Mouse (Mus musculus) T-helper 2 cell (primary cell): Measurements from ENCODE around the gene Tmem215.

Experiments
- in situ Hi-C: fragments of 300-600 bp; cut with MboI, MseI; formaldehyde crosslinking; loops from one replicate; pipeline ENCODE4 v1.15.1; 2025; ENCODE audit warnings: high pct_unique_total_duplicates

Gene Tmem215

DNA sequence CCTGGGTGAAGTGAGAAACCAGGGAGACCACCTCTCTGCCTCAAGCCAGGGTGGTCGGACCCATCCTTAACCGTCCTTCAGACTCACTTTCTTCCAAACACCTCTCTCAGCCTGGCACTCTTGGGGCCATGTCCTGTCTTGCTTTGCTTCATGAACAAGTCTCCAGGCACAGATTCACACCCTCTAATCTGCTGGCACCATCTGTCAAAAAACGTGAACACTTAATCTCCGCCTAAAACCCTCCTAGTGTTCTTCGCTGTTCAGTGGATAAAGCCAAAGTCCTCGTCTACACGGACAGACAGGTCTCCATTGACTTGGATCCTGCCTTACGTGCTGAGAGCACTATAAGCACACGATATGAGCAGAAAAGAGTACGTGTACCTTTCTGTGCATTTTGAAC lies at the start of gene Tmem215:
TSS of gene Tmem215 (plus strand) at position 301 of the 400 bp plus-strand sequence.
- in situ Hi-C loops, result no loop called here

DNA sequence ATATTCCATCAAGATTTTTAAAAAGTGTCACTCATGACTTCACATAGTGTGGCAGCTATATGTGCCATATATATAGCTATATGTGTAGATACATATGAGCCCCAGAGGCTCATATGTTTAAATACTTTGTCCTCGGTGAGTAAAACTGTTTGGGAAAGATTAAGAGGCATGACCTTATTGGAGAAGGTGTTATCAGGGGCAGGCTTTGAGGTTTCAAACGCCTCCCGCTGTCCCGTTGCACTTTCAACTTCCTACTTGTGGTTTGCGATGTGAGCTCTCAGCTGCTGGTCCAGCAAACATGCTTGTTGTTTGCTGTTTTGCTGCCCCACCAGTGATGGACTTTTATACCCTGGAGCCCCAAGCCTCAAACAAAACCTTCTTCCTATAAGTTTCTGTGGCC lies 40.1 kb upstream of the Tmem215 start:
- in situ Hi-C loops, result no loop called here

DNA sequence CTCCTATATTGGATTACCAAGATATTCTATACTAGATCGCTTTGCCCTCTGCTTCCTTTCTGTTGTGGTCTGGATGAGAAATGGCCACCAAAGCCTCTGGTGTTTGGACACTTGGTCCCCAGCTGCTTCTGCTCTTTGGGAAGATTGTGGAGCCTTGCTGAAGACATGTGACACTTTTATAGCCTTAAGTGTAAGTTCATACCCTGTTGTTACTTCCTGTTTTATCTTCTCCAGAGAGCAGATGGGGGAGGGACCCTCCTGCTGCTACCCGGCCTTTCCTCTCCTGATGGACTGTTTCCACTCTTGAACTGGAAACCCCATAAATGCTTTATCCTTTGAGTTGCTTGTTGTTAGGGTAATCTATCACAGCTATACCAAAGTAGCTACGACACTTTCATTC lies 38.6 kb upstream of the Tmem215 start:
- in situ Hi-C loops, result no loop called here

DNA sequence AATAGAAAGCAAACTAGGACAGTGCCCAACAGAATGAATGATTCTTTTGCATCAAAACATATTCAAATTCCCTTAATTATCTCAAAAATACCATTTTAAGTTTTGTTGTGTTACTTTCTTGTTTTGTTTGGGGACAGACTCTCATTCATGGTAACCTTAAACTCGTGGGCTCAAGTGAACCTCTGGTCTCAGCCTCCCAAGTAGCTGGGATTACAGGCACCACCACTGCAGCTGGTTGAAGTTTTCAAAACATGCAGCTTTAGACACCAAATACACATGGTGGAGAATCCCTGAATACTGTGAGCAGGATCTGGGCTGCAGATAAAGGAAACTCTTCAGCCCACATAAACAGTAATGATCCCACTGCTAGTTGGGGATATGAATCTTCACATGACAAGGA lies 37.6 kb upstream of the Tmem215 start:
- in situ Hi-C loops, result no loop called here

DNA sequence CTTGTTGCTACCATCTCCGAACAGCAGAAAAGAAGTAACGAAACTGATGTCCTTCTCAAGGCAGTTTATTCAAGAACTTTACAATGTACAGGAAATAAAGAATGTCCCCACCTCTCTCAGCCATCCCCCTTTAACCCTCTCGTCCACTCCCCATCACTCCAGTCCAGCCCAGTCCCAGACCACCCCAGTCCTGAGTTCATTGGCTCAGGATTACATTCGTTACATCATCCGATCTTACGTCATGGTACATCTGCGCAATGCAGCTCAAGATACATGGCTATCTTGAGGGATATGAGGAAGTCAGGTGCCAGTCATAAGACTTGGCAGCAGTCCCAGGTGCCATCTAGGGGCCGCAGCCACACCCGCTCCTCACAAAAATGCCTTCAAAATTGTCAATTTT lies 28.4 kb upstream of the Tmem215 start:
- in situ Hi-C loops, result no loop called here

DNA sequence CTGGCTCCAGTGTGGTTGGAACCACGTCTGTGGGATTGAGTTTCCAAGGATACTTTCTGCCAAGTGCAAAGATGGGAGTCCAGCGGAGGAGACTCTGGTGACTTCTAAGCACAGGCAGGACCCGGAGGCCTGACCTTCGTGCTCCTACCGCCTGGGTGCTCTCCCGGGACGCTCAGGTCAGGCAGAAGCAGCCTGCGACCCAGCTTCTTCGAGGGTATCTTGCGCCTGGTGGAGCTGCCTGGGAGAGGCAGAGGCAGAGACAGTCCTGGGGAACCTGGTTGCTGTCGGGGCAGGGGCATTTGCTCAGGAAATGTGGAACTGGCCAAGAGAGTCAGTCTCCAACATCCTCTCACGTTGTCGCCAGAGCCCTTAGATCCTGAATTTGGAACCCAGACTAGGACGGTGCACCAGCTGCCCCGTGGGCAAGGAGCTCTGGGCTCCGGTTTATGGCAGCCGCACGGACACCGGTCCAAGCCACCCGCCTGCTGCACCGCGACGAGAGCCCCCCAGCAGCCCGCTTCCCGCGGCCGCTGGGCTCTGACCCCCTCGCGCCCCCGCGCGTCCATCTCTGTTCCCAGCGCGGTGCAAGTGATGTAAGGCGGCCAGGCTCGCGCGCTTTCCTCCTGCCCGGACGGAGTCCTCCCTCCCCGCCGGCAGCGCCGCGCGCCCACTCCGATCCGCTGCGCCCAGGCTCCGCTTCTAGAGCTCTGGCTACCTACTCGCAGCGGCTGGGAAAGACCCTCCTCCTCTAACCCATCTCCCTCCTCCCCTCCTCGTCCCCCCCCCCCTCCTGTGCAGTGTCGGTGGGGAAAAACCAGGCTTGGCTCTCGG lies 935 bp downstream of the Tmem215 start:
- in situ Hi-C loops, result no loop called here

DNA sequence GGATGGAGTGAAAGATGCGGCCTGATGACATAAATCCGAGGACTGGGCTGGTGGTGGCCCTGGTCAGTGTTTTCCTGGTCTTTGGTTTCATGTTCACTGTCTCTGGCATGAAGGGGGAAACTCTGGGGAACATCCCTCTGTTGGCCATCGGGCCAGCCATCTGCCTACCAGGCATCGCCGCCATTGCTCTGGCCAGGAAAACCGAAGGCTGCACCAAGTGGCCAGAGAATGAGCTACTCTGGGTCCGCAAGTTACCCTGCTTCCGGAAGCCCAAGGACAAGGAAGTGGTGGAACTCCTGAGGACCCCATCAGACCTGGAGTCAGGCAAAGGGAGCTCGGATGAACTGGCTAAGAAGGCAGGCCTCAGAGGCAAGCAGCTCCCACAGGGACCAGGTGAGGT lies 1.9 kb downstream of the Tmem215 start:
- in situ Hi-C loops, result no loop called here

DNA sequence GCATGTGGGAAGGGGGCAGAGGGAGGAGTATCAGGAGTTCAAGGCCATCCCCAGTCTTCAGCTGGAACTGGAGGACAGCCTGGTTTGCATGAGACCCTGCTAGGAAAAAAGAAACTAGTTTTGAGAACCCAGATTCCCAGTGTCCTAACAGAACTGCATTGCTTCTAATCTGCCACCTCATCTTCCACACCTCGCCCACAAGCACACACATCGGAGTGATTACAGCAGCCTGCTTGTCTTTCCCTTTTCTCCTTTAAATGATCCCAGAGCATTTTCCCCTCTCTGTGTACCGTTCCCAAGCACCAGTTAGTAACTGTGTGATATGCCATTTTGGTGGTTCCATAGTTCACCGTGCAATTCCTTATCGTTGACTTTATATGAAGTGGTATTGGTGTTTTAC lies 6.0 kb downstream of the Tmem215 start:
- in situ Hi-C loops, result no loop called here

DNA sequence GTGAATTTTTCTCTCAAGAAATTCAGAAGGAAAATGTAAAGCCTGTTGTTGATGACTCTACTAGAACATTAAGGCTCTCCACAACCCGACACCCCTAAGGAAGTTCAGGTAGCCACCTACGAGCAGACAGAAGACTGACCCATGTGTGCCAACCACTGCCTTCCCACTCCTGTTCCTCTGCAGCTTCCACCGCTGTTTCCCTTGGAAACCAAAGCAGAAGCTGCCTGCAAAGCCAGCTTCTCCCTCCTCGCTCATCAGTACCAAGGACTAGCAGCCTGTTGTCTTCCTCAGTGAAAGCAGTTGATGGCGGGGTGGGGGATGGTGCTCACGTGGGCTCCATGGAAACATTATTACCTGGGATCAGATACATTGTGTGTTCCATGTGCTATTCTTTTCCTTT lies 14.6 kb downstream of the Tmem215 start:
- in situ Hi-C loops, result no loop called here

DNA sequence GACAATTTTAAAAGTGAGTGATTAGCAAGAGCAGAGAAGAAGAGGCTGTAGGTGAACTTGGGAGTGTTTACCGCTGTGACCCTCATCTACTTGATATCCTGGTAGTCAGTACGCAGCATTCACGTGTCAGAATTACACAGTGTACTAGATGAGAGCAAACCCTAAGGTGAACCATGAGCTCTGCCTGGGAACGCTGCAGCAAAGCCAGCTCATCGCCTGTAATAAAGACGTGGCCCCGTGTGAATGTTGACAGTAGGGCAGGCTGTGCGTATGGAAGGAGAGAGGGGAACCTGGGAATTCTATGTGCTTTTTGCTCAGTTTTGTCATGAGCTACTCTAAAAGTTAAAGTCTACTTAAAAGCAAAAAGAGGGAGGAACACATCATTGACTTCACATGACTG lies 19.8 kb downstream of the Tmem215 start:
- in situ Hi-C loops, result no loop called here

DNA sequence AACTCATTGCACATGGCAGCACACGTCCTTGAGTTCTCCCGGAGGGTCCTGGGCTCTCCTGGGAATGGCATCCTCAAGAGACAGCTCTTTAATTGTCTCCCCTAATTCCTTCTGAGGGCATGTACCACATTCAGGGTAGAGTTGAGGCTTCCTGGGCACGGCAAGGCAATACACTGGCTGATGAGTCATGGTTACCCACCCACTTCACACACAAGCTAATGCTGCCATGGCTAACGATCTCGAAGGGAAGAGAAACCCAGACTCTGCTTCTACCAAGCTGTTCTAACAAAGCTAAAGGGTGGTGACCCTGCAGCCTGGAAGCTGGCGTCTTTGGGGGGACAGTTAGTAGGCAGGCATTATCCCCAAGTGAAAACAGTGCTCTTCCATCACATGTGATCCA lies 24.4 kb downstream of the Tmem215 start:
- in situ Hi-C loops, result no loop called here

DNA sequence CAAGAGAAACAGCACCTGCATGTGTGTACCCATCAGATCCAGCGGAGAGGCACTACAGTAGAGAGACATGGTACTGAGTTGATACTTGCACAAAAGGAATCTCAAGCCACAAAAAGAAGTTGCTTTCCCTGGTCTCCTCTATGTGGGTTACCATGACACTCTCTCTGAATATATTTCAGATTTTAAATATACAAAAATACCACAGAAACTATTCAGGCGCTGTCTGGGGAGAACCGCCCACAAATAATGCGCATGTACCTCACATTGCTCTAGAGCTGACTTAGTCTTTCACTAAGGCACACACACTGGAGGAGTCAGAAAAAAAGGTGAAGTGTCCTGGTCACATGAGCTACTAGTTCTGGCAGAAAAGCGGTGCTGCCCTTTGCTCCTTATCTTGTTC lies 24.8 kb downstream of the Tmem215 start:
- in situ Hi-C loops, result no loop called here

DNA sequence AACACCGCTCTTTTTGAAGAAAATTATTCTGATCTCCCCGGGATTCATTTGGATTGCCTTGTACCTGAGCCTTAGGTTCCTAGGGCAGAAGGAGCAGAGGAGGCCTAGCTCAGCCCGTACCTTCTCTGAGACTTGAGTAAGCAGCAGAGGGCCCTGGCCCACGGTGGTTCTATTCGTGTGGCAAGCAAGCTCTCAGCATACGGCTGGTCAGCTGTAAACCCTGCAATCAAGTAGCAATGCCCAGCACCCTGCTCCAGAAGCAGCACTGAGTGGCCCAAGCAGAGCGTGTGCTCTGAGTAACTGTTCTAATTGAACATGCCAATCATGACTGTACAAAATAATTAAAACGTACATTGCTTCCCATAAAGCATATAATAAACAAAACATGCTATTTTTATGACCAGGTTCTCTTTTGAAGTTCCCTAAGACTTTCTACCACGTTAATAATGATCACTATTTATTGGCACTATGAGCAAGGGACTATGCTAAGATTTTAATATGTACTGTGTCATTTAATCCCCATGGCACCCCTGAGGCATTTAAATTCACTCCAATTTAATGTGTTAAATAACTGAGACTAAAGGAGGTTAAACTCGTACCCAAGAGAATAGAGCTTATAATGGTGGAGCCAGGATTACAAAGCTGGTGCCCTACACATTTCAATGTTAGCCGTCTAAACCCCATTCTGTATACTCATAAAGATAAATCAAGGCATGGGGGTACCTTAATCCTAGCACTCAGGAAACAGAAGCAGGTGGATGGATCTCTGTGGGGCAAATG lies 28.0 kb downstream of the Tmem215 start:
- in situ Hi-C loops, result no loop called here

DNA sequence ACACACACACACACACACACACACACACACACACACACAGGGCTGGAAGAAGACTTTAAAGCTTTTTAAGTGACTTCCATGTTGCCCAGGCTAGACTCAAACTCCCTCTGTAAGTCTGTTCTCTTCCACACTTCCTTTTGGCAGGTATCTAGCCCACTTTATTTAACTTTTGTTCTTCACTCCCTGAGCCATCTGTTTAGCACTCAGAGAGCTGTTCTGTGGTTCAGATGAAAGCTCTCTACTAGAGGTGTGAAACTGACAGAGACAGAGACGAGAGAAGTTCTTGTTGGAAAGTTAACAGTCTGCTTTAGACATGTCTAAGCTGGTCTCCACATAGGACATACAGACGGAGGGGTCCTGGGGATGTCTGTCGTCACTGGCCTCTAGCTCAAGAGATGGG lies 30.5 kb downstream of the Tmem215 start:
- in situ Hi-C loops, result no loop called here

DNA sequence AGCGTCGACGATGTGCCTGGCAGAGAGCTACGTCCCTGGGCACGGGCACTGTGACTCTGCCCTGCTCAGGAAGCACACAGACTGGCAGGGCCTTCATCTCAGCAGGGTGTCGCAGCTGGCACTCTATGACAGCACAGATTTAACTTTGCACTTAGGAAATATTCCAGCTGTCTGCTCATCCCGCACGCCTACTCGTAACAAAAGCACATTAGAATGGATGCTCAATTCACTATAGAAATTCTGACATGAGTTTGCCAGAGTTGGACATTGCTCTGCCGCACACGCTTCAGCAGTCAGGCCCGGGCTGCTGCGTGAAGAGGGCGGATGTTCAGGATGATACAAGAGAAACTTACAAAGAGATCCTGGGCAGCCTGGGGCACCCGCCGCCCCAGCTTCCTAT lies 37.6 kb downstream of the Tmem215 start:
- in situ Hi-C loops, result no loop called here

DNA sequence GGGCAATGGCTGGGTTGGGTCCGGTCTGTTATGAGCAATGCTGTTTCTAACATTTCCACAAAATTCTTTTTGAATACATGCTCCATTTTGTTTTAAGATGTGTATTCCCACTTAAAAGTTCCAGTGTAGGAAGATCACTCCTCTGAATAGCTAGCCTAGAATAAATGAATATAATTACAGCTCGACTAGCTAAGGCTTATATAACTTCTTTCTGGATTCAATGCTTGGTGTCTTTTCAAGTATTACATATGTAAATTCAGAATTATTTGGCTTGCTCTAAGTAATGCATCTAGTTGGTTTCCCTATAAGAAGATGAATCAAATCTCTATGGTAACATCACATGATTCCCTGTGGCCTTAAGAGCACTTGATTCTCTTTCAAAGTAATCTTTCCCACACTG lies 41.3 kb downstream of the Tmem215 start:
- in situ Hi-C loops, result no loop called here

DNA sequence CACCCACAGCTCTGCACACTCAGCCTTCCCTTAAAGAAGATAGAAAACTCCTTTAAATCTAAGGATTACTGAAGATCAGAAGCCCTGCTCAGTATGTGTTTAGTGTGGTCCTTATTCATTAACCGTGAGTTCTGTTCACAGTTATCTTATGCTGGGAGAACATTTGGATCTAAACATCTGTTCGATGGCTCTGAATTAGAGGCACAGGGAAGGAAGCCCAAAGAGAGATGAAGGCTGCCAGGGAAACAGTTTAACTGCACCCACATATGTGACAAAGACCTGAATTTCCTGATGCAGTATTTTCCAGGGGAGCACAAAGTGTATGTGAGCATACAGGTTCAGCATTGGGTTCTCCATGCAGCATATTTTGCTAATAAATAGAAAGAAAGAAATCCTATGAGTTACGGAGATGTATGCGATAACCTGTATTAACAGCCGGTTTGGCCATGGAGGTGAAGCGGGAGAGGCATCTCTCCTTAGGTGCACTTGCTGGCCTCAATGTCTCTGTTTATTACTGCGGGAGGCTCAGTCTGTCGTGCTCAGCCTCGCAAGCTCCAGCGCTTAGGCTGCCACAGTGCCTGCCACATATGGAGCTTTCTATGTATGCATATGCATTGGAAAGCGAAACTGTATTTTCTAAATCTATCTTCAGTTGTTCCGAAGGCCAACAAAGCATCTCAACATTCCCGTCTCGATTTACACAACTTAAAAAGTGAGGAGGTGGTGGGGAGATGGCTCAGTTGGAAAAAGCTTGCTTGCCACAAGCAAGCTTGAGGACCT lies 46.8 kb downstream of the Tmem215 start:
- in situ Hi-C loops, result no loop called here
